Mouse (Mus musculus): Measurements from ENCODE around the gene Gm11020. TPM values are rescaled to one million over a fixed set of nuclear protein-coding genes. Genes with fewer than 3 reads are reported as not detected.

Gene Gm11020
- polyA plus RNA-seq, 1 experiment from 2014 or later = not detected

DNA sequence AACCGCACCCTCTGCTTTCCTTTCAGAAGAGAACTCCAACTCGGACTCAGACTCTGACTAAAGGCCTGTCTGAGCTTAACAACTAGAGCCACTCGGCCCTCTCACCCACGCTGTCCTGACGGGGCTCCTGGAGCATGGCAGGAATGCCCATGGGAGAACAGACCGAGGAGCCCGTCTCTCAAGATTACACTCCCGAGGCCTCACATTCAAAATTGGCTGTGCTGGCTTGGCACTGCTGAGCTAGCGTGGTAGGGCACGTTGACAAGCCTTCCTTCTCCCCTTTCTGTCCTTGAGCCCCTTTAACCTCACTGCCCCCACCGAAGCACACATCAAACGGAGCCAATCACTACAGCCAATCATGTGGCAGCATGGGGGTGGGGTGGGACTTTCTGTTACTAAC lies 25.3 kb downstream of the Gm11020 start:
- Histone ChIP-seq H3K9me3 (no peaks in the 10 kb centered on the region), H3K4me2 (no peak overlapping the region), H3K4me1 (peaks cover 15% of the 10 kb centered on the region), H3K4me3 (no peak overlapping the region), H3K9ac (no peak overlapping the region), H3K27ac (no peak overlapping the region), H3K27me3 (no peaks in the 10 kb centered on the region), H3K36me3 (peaks cover 49% of the 10 kb centered on the region)
- 58% methylated on average over 12 of the region's 12 CpGs for WGBS
- ATAC-seq (ENCODE audit: insufficient number of reproducible peaks, low FRiP score, low TSS enrichment, low read depth) = no peak

DNA sequence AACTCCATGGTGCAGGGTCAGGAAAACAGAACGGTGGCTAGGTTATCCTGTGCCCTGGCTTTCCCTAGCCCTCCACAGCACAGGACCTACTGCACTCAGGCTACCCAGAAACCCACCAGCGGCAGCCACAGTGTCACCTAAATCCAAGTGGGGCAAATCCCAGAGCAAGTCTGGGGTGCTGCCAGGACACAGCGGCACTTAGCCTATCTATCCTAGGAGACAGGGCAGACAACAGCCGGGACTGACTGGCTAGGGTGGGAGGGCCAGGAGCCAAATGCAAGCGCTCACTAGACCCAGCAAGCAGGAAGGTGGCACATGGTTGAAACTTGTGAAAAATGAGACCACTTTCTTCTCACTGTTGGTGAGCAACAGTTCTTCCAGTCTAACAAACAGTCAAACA lies 27.6 kb downstream of the Gm11020 start:
- H3K4me2 ChIP-seq = no peak overlapping the region
- H3K27me3 ChIP-seq = no peaks in the 10 kb centered on the region
- no peak overlapping the region for H3K4me3 ChIP-seq
- peaks cover 7% of the 10 kb centered on the region; the same call in 1 of the 2 replicates for H3K4me1 ChIP-seq
- ATAC-seq (ENCODE audit: insufficient number of reproducible peaks, low FRiP score, low TSS enrichment, low read depth) = no peak
- H3K36me3 ChIP-seq = peaks cover 51% of the 10 kb centered on the region
- no peak overlapping the region for H3K9ac ChIP-seq
- WGBS = 81% methylated on average over 5 of the region's 5 CpGs
- no peak overlapping the region for H3K27ac ChIP-seq
- no peaks in the 10 kb centered on the region for H3K9me3 ChIP-seq

DNA sequence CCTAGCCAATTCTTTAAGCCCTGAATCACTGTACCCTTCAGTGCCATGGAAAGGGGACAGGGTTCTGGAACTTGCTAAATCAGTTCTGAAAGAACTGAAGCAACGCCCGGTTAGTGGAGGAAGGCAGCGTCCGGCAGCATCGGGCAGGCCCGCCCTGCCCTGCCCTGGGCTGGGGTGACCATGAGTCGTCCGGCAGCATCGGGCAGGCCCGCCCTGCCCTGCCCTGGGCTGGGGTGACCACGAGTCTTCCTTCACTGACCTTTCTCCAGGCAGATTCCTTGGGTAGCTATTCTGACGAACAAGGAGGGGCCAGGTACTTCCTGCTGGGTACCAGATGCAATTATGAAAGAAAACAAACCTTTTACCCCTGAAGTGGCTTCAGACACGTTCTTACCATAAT lies 28.7 kb downstream of the Gm11020 start:
- WGBS = 85% methylated on average over 13 of the region's 13 CpGs
- Histone ChIP-seq H3K27ac (no peak overlapping the region), H3K4me2 (no peak overlapping the region), H3K9ac (no peak overlapping the region), H3K4me3 (no peak overlapping the region), H3K4me1 (no peaks in the 10 kb centered on the region), H3K27me3 (no peaks in the 10 kb centered on the region), H3K9me3 (no peaks in the 10 kb centered on the region), H3K36me3 (peaks cover 55% of the 10 kb centered on the region)
- ATAC-seq (ENCODE audit: insufficient number of reproducible peaks, low FRiP score, low TSS enrichment, low read depth) = no peak

DNA sequence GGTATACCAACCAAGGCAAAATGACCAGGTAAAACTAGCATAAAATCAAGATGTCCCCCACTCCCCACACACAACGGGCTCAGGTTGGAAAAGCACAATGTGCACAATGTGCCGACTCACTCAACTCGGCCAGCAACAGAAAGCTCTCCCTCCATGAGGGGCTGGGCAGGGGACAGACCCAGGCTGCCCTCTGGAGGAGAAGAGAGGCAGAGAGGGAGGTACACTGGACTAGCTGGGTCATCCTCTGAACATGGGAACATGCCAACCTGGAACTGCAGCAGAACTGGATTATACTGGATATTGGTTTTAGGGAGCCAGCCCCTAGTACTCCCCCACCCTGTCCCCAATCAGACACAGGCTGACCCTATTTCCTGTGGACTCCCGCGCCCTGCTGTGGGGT lies 31.8 kb downstream of the Gm11020 start:
- Histone ChIP-seq H3K9me3 (no peaks in the 10 kb centered on the region), H3K27ac (no peak overlapping the region), H3K9ac (no peak overlapping the region), H3K4me3 (no peak overlapping the region), H3K27me3 (no peaks in the 10 kb centered on the region), H3K36me3 (peaks cover 40% of the 10 kb centered on the region), H3K4me2 (no peak overlapping the region), H3K4me1 (no peaks in the 10 kb centered on the region)
- ATAC-seq (ENCODE audit: insufficient number of reproducible peaks, low FRiP score, low TSS enrichment, low read depth) = no peak
- WGBS = 73% methylated on average over 5 of the region's 5 CpGs

DNA sequence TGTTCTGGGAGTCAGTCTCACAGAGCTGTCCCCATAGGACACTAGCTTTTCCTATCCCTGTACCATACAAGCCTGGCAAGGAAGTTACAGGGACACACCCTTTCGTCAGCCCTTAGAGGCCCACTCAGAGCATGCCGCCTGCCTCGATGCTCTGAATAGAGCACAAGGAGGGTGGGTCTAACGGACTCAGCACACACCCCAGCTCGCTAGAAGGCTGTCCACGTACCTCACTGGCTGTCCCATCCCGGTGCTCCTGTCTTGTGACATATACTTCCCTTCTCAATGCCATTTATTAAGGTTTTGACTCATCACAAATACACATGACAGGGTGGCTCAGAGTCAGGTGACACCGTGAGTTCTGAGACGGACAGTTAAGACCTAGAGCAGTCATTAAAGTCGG lies 33.1 kb downstream of the Gm11020 start:
- ATAC-seq (ENCODE audit: insufficient number of reproducible peaks, low FRiP score, low TSS enrichment, low read depth) = no peak
- 86% methylated on average over 10 of the region's 10 CpGs for WGBS
- no peak overlapping the region for H3K4me2 ChIP-seq
- no peaks in the 10 kb centered on the region for H3K9me3 ChIP-seq
- H3K9ac ChIP-seq = no peak overlapping the region
- peaks cover 1% of the 10 kb centered on the region; the same call in 1 of the 2 replicates for H3K4me1 ChIP-seq
- no peaks in the 10 kb centered on the region for H3K27me3 ChIP-seq
- no peak overlapping the region for H3K27ac ChIP-seq
- H3K4me3 ChIP-seq = no peak overlapping the region
- peaks cover 33% of the 10 kb centered on the region for H3K36me3 ChIP-seq

DNA sequence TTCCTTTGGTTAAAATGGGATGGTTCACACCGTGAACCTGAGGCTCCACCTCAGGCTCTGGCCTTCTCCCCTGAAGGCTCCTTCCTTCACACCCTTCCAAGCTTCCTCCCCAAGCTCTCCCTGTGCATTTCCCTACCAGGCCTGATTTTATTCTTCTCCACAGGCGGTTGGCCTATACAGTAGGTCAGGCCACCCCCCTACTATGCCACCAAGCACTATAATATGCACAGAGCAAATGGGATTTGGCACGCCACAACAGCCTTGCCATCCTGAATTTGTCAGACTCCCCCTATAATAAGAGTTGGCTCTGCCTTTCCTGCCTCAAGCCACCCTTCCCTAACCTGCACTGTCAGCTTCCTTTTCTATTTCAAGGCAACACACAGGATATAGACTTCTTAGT lies 37.3 kb downstream of the Gm11020 start:
- H3K9me3 ChIP-seq = no peaks in the 10 kb centered on the region
- H3K36me3 ChIP-seq = peaks cover 27% of the 10 kb centered on the region
- no peak overlapping the region for H3K4me3 ChIP-seq
- H3K4me1 ChIP-seq = peaks cover 6% of the 10 kb centered on the region; the same call in 1 of the 2 replicates
- no peak overlapping the region for H3K27ac ChIP-seq
- no peak overlapping the region for H3K4me2 ChIP-seq
- 91% methylated on average over 3 of the region's 3 CpGs for WGBS
- H3K9ac ChIP-seq = no peak overlapping the region
- no peak for ATAC-seq (ENCODE audit: insufficient number of reproducible peaks, low FRiP score, low TSS enrichment, low read depth)
- H3K27me3 ChIP-seq = no peaks in the 10 kb centered on the region

DNA sequence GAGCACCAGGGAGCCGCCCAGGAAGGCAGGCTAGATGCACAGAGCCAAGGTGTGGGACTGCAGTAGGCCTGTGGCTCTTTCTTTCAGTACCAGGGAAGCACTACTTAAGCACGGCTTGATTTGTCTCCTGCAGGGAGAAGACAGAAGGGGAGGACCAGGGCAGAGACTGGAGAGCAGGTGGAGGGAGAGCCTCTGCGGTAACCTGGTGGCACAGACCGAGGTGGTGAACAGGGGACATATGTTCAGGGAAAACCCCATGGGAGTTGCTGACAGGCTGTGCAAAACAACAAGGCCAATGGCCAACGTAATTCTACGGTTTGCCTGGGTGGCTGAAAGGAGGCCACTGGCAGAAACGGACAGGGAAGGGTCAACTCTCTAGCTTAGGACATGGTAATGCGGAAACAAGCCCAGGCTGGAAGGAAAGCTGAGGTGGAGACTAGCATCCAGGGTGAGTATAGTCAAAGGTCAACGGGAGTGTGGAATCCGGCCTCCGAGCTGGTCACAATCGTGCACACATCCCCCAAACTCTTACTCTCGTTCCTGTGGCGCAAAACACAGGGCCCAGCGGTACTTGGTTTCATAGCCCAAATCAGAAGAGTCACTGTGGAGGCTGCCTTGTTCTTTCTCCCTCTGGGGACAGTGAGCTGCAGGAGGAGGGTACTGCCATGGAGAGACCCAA lies 38.5 kb downstream of the Gm11020 start:
- Histone ChIP-seq H3K27me3 (no peaks in the 10 kb centered on the region), H3K36me3 (peaks cover 16% of the 10 kb centered on the region; the same call in 1 of the 2 replicates), H3K9me3 (no peaks in the 10 kb centered on the region), H3K27ac (no peak overlapping the region), H3K4me2 (no peak overlapping the region), H3K4me3 (no peak overlapping the region), H3K9ac (no peak overlapping the region), H3K4me1 (peaks cover 6% of the 10 kb centered on the region; the same call in 1 of the 2 replicates)
- 73% methylated on average over 15 of the region's 15 CpGs for WGBS
- ATAC-seq (ENCODE audit: insufficient number of reproducible peaks, low FRiP score, low TSS enrichment, low read depth) = no peak

DNA sequence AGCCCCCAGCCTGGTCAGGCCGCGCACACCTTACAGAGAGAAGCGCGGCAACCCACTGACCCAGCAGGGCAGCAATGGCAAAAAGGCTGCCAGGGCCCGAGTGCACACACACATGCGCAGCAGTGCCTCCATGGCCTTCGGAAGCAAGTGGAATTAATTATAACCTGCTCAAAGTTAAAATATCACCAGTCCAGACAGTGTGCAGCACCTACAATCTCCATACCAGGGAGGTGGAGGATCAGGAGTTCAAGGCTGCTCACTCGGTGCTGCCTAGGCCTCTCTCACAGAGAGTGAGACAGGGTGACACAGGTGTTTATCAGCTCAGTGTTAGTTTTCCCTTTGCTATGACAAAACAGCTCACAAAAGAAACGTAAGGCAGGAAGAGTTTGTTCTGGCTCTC lies 44.3 kb downstream of the Gm11020 start:
- no peaks in the 10 kb centered on the region for H3K27me3 ChIP-seq
- no peak overlapping the region for H3K9ac ChIP-seq
- H3K36me3 ChIP-seq = no peaks in the 10 kb centered on the region
- 0 out of 2 replicates have a peak, but pooled peaks cover 4% of the 10 kb centered on the region for H3K4me1 ChIP-seq
- no peak overlapping the region for H3K4me2 ChIP-seq
- WGBS = 76% methylated on average over 9 of the region's 9 CpGs
- H3K9me3 ChIP-seq = no peaks in the 10 kb centered on the region
- no peak overlapping the region for H3K4me3 ChIP-seq
- no peak overlapping the region for H3K27ac ChIP-seq
- ATAC-seq (ENCODE audit: insufficient number of reproducible peaks, low FRiP score, low TSS enrichment, low read depth) = no peak

DNA sequence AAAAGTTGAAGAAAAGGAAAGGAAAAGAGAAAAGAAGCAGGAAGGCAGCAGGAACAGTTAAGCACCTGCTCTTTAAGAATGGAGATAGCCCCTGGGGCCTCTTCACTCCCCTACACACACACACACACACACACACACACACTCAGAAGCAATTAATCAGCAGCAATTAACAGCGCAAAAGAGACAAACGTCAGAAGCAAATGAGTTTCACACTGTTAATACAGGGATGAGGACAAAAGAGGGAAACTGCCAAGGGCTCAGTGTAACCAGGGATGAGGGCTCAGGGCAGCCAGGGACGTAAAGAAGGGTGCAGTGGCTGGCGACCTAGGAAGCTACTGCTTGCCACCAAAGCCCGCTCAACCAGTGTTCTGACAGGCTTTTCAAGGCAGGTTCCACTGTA lies 46.0 kb downstream of the Gm11020 start:
- H3K27me3 ChIP-seq = no peaks in the 10 kb centered on the region
- 0 out of 2 replicates have a peak, but pooled peaks cover 4% of the 10 kb centered on the region for H3K4me1 ChIP-seq
- ATAC-seq (ENCODE audit: insufficient number of reproducible peaks, low FRiP score, low TSS enrichment, low read depth) = no peak
- no peaks in the 10 kb centered on the region for H3K9me3 ChIP-seq
- WGBS = 52% methylated on average over 5 of the region's 5 CpGs
- no peak overlapping the region for H3K4me2 ChIP-seq
- no peak overlapping the region for H3K9ac ChIP-seq
- H3K4me3 ChIP-seq = no peak overlapping the region
- no peak overlapping the region for H3K27ac ChIP-seq
- H3K36me3 ChIP-seq = no peaks in the 10 kb centered on the region

DNA sequence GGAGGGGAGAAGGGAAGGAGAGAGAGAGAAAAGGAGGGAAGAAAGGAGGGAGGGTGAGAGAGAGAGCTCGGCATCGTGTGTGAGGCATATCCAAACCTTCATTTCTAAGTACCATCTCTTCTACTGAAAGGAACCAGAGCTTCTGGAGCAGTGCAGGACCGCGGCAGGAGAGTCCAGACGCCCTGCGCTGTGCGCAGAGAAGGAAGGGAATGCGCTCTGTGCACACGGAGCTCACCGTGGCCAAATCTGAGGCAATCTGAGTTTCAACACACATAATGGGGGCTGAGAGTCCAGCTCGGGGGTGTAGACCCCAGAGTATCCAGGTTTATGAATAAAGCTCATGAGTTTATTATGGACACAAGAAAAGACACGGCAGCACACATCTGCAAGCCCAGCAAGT lies 48.2 kb downstream of the Gm11020 start:
- Histone ChIP-seq H3K9ac (no peak overlapping the region), H3K4me1 (0 out of 2 replicates have a peak, but pooled peaks cover 4% of the 10 kb centered on the region), H3K36me3 (no peaks in the 10 kb centered on the region), H3K9me3 (no peaks in the 10 kb centered on the region), H3K4me3 (no peak overlapping the region), H3K27ac (no peak overlapping the region), H3K27me3 (no peaks in the 10 kb centered on the region), H3K4me2 (no peak overlapping the region)
- ATAC-seq (ENCODE audit: insufficient number of reproducible peaks, low FRiP score, low TSS enrichment, low read depth) = no peak
- 81% methylated on average over 12 of the region's 12 CpGs for WGBS

DNA sequence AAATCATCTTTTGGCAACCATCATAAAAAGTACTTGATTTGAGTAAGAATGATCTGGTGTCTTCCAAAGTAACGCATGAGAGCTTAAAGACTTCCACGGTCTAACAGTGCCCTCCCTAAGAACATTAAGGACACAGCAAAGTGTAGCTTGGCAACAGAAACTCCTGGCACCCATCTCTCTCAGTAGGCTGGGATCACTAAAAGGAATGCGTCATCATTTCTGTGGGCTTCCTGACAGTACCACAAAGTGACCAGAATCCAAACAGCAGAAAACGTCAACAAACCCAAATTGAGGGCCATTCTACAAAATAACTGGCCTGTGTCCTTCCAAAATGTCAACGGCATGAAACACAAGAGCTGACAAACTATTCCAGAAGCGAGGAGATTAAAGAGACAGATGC lies 48.7 kb downstream of the Gm11020 start:
- H3K27me3 ChIP-seq = no peaks in the 10 kb centered on the region
- H3K27ac ChIP-seq = no peak overlapping the region
- H3K4me2 ChIP-seq = no peak overlapping the region
- peaks cover 9% of the 10 kb centered on the region for H3K4me1 ChIP-seq
- no peak overlapping the region for H3K4me3 ChIP-seq
- 66% methylated on average over 6 of the region's 6 CpGs for WGBS
- H3K9ac ChIP-seq = no peak overlapping the region
- H3K9me3 ChIP-seq = no peaks in the 10 kb centered on the region
- no peak for ATAC-seq (ENCODE audit: insufficient number of reproducible peaks, low FRiP score, low TSS enrichment, low read depth)
- H3K36me3 ChIP-seq = no peaks in the 10 kb centered on the region

DNA sequence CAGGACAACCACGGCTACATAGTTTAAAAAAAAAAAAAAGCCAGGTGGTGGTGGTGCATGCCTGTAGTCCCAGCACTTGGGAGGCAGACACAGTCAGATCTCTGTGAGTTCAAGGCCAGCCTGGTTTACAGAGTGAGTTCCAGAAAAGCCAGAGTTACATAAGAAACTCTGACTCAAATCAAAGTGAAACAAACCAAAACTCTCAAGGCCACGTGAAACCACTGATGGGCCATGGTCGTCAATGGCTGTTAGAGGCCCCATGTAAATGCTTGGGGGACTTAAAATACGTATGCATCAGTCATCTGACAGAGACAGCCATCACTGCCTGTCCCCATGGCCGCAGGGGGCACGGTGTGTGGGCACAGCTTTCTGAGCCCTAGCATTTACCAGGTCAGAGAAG lies 49.8 kb downstream of the Gm11020 start:
- H3K9ac ChIP-seq = no peak overlapping the region
- no peaks in the 10 kb centered on the region for H3K27me3 ChIP-seq
- no peak overlapping the region for H3K27ac ChIP-seq
- WGBS = 87% methylated on average over 6 of the region's 6 CpGs
- no peak overlapping the region for H3K4me3 ChIP-seq
- no peaks in the 10 kb centered on the region for H3K36me3 ChIP-seq
- no peak overlapping the region for H3K4me2 ChIP-seq
- no peaks in the 10 kb centered on the region for H3K9me3 ChIP-seq
- peaks cover 17% of the 10 kb centered on the region for H3K4me1 ChIP-seq
- ATAC-seq (ENCODE audit: insufficient number of reproducible peaks, low FRiP score, low TSS enrichment, low read depth) = no peak

Measured in limb, embryonic 15.5 days (tissue).